Mouse (Mus musculus) limb, embryonic 13.5 days (tissue): Measurements from ENCODE around the gene Stk26. TPM values are rescaled to one million over a fixed set of nuclear protein-coding genes. Genes with fewer than 3 reads are reported as not detected.

Experiments used
- ATAC-seq: fragments of 200-750 bp; cut with Nextera tagmentation; 2 replicates; pipeline ENCODE4 v1.8.0; 2017; ENCODE audit warnings: low read depth, moderate number of reproducible peaks, moderate TSS enrichment; ENCODE audit not compliant: low FRiP score
- H3K27ac ChIP-seq: fragments of 300-500 bp; sonication (generic); 2 replicates; pipeline ENCODE4 v1.5.1; 2015; ENCODE audit warnings: inconsistent platforms, mild to moderate bottlenecking, moderate library complexity
- H3K27me3 ChIP-seq: fragments of 300-500 bp; sonication (generic); 2 replicates; pipeline ENCODE4 v1.6.1; 2015; ENCODE audit warnings: mild to moderate bottlenecking, inconsistent platforms
- H3K36me3 ChIP-seq: fragments of 300-500 bp; sonication (generic); 2 replicates; pipeline ENCODE4 v1.6.1; 2015; ENCODE audit warnings: inconsistent platforms, mild to moderate bottlenecking, moderate library complexity
- H3K4me1 ChIP-seq: fragments of 300-500 bp; sonication (generic); 2 replicates; pipeline ENCODE4 v1.6.1; 2015; ENCODE audit warnings: inconsistent platforms
- H3K4me2 ChIP-seq: fragments of 300-500 bp; sonication (generic); replicated peaks from 2 replicates; pipeline ENCODE4 v1.6.1; 2015; ENCODE audit warnings: inconsistent platforms, mild to moderate bottlenecking, moderate library complexity
- H3K4me3 ChIP-seq: fragments of 300-500 bp; sonication (generic); 2 replicates; pipeline ENCODE4 v1.5.1; 2015; ENCODE audit warnings: moderate library complexity, mild to moderate bottlenecking, inconsistent platforms
- H3K9ac ChIP-seq: fragments of 300-500 bp; sonication (generic); 2 replicates; pipeline ENCODE4 v1.6.1; 2015; ENCODE audit warnings: mild to moderate bottlenecking, inconsistent platforms
- H3K9me3 ChIP-seq: fragments of 300-500 bp; sonication (generic); 2 replicates; pipeline ENCODE4 v1.6.1; 2016; ENCODE audit warnings: inconsistent platforms
- WGBS: fragments of 180-500 bp; shearing (Covaris S2); methylation state at CpG from one replicate; pipeline ENCODE4 v1.1.7; 2015; 5-methylcytosine and 5-hydroxymethylcytosine counted together
- polyA plus RNA-seq: library from polyadenylated mRNA; unstranded; fragments of >200 nt; fragmentation: Nextera tagmentation; extraction: Ambion mirVana; gene quantifications from 2 replicates; pipeline ENCODE4 v1.2.1, GENCODE M21; 2015

The Stk26 gene
- polyA plus RNA-seq = 27.4 and 28.7 TPM in 2 replicates

DNA sequence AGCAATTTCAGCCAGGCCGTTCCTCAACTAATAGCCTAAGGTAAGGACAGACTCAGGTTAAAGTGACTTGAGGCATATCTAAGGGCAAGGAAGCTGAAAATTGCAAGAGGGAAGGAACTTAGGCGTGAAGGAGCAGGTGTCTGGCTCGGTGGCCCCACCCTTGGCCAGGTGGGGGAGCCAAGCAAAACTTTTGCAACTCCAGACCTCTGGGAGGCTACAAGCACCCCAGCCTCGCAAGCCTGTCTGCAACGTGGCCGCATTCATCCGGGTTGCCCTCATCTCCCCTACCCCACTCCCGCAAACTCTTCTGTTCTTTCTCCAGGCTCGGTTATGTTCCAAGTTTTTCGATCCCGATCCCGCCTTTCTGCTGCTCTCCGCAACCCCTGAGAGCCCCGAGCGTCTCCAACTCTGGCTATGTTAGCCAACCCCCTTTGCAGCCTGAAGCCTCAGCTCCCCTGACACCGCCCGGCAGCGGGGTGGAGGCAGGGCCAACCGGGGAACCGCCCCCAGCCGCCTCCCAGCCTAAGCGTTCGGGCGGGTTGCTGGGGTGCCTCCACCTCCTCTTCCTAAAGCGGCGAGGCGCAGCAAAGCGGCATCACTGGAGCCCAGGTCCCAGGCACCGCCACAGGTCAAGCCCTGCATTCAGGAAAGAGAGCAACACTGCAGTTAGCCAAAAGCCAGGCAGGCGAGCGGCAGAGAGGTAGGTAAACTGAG lies at the start of gene Stk26:
Gene Stk26 (plus strand): TSS at position 201 of the 714 bp plus-strand sequence.
- peak; percentile 95 for ATAC-seq
- 16% methylated on average over 31 of the region's 31 CpGs for WGBS
- Histone ChIP-seq H3K9me3 (no peaks in the 10 kb centered on the region), H3K36me3 (no peaks in the 10 kb centered on the region), H3K4me3 (peak within 1 kb of the TSS; percentile 56), H3K9ac (peak within 1 kb of the TSS; percentile 67), H3K27ac (peak within 1 kb of the TSS; percentile 65; the same call in 1 of the 2 replicates), H3K4me1 (0 out of 2 replicates have a peak, but pooled peaks cover 3% of the 10 kb centered on the region), H3K27me3 (peaks cover 7% of the 10 kb centered on the region; the same call in 1 of the 2 replicates), H3K4me2 (peak within 1 kb of the TSS; percentile 64)

DNA sequence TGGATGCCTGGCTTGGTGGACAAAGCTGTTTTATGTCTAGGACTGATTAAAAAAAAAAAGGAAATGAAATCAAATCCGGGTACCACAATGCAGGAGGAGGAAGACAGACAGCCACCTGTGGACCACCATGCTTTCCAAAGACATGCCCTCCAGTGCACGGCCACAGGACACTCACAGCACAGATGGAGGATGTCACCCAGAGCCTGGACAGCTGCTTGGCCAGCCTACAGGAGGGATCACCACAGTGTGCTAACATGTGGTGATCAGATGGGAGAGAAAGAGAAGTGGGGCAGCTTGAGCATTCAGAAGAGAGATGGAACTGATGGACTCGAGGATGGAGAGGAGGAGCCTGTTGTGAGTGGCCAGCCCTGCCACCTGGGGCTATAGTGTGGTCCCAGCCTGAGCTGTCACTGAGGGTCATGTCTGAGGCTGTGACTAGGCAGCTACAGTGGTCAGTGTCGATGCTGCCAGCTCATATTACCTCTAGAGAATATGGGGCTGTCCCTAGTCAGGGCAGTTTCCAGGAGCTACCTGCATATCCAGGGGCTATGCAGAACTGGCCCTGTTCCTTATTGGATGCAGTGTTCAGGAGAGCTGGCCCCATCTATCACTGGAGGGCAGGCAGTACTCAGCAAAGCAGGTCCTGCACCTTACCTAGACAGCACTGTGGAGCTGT lies 47.7 kb upstream of the Stk26 start:
- peak; percentile 54; the same call in 1 of the 2 replicates for ATAC-seq
- Histone ChIP-seq H3K9ac (no peak overlapping the region), H3K4me3 (no peak overlapping the region), H3K4me2 (no peak overlapping the region), H3K9me3 (no peaks in the 10 kb centered on the region), H3K36me3 (no peaks in the 10 kb centered on the region), H3K4me1 (no peaks in the 10 kb centered on the region), H3K27me3 (peaks cover 6% of the 10 kb centered on the region; the same call in 1 of the 2 replicates), H3K27ac (no peak overlapping the region)
- 48% methylated on average over 4 of the region's 4 CpGs for WGBS

DNA sequence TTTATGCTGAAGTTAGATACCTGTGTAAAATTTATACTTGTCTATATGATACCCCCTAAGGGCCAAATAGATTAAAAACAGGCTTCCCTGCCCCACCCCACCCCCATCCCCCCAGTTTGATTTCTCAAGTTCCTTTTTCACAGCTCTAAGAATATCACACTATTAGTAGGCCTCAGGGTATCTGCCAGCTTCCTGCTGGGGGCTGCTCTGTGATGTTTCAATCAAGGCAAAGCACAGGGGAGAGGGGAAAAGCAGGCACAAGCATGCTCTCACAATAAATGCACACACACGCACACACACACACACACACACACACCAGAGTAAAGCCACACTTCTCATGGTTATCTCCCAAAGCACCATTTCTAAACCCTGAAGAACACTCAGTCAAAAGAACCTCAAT lies 43.0 kb upstream of the Stk26 start:
- 0 out of 2 replicates have a peak, but pooled peaks have one; percentile 48 for ATAC-seq
- H3K4me3 ChIP-seq = no peak overlapping the region
- peaks cover 6% of the 10 kb centered on the region; the same call in 1 of the 2 replicates for H3K27me3 ChIP-seq
- no peak overlapping the region for H3K27ac ChIP-seq
- no peak overlapping the region for H3K9ac ChIP-seq
- no peak overlapping the region for H3K4me2 ChIP-seq
- no peaks in the 10 kb centered on the region for H3K36me3 ChIP-seq
- peaks cover 4% of the 10 kb centered on the region; the same call in 1 of the 2 replicates for H3K4me1 ChIP-seq
- no peaks in the 10 kb centered on the region for H3K9me3 ChIP-seq
- 33% methylated on average over 1 of the region's 1 CpGs for WGBS

DNA sequence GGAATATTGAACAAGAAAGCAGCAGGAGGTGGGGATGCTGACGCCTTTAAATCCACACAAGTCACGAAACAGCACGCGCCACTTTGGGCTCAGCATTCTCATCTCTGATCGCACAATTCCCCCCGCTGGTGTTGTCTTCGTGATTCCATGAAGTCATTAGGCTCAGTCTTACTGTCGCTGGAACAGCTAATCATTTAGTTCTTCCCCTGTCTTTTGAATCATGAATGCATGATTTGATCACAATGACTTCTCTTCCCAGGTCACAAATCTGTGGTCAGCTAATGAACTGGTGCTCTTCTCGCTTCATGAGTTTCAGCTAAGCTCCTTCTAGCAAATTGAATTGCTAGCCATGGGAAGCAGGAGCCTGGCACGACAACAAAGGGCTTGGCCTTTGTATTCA lies 42.3 kb upstream of the Stk26 start:
- no peak for ATAC-seq
- H3K36me3 ChIP-seq = no peaks in the 10 kb centered on the region

DNA sequence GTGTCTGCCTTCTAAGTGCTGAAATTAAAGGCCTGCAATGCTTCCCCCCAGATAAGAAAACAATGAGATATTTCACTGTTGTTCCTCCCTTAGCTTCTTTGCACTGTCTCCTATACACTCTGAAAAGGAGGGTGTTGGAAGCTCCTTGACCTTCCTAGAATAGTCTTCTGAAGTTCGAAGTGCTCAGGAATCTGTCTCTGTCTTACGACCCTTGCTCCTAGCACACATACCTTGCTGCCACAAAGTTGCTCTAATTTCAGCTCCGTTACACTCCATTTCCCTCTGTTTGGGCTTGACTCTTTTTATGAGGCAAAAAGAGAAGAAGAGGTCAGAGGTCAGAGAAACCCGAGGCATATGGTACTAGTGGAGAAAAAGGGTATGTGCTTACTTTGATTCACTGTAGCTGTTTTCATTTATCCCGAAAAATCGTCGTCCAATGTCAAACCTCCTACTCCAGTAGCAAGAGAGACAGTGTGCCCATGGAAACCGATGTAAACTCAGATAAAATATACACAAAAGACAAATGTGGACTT lies 41.1 kb upstream of the Stk26 start:
- WGBS = 36% methylated on average over 8 of the region's 8 CpGs
- no peak for ATAC-seq

More for the DNA sequence above, 42.3 kb upstream of the Stk26 start:
- no peaks in the 10 kb centered on the region for H3K9me3 ChIP-seq
- peaks cover 4% of the 10 kb centered on the region; the same call in 1 of the 2 replicates for H3K27me3 ChIP-seq
- H3K27ac ChIP-seq = no peak overlapping the region
- no peak overlapping the region for H3K4me2 ChIP-seq
- no peak overlapping the region for H3K9ac ChIP-seq
- peaks cover 4% of the 10 kb centered on the region; the same call in 1 of the 2 replicates for H3K4me1 ChIP-seq
- WGBS = 61% methylated on average over 10 of the region's 10 CpGs
- H3K4me3 ChIP-seq = no peak overlapping the region

DNA sequence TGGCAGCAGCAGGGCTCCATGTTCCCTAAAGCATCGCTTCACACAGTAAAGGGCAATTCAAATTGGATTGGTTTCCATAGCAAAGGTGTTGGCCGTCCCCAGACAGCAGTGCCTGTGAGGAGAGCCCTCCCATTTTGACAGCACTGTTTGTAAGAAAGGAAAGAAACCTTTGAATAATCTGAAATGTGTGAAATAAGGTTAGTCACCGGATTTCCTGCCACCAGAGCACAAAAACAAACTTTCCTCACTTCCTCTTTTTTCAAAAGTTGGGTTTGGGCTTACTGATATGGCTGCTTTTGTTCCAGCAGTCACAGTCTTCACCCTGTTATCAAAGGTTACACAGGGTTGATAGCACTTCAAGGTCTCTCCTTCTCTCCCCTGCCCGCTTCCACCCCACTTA lies 35.2 kb upstream of the Stk26 start:
- Histone ChIP-seq H3K36me3 (no peaks in the 10 kb centered on the region), H3K4me2 (no peak overlapping the region), H3K27ac (no peak overlapping the region), H3K27me3 (no peaks in the 10 kb centered on the region; the same call in 1 of the 2 replicates), H3K9ac (no peak overlapping the region), H3K4me3 (no peak overlapping the region), H3K4me1 (no peaks in the 10 kb centered on the region), H3K9me3 (no peaks in the 10 kb centered on the region)
- ATAC-seq = no peak
- WGBS = 67% methylated on average over 4 of the region's 4 CpGs

More for the DNA sequence above, 41.1 kb upstream of the Stk26 start:
- H3K4me3 ChIP-seq = no peak overlapping the region
- H3K36me3 ChIP-seq = no peaks in the 10 kb centered on the region
- no peak overlapping the region for H3K27ac ChIP-seq
- no peak overlapping the region for H3K9ac ChIP-seq
- peaks cover 4% of the 10 kb centered on the region; the same call in 1 of the 2 replicates for H3K27me3 ChIP-seq
- H3K9me3 ChIP-seq = no peaks in the 10 kb centered on the region
- no peak overlapping the region for H3K4me2 ChIP-seq
- peaks cover 4% of the 10 kb centered on the region; the same call in 1 of the 2 replicates for H3K4me1 ChIP-seq

DNA sequence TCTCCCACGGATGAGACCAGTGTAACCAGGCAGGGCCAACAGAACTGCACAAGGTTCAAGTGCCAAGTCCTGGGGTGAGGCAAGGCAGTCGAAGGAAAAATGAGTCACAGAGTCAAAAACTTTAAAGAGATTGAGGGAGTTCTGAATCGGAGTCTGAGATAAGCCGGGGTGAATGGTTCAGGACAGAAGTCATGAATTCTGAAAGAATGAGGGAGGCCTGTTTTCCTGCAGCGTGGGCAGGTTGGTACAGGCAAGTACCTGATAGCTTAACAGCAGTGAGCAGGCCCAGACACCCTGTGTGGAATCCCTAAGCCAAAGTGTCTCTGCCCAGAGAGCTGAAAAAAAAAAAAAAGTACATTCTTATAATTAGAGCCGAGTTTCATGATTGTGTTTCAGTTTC lies 17.0 kb upstream of the Stk26 start:
- Histone ChIP-seq H3K9me3 (no peaks in the 10 kb centered on the region), H3K9ac (no peak overlapping the region), H3K4me2 (no peak overlapping the region), H3K36me3 (no peaks in the 10 kb centered on the region), H3K4me1 (no peaks in the 10 kb centered on the region), H3K4me3 (no peak overlapping the region), H3K27ac (no peak overlapping the region), H3K27me3 (peaks cover 8% of the 10 kb centered on the region; the same call in 1 of the 2 replicates)
- no peak for ATAC-seq
- WGBS = 52% methylated on average over 6 of the region's 6 CpGs

DNA sequence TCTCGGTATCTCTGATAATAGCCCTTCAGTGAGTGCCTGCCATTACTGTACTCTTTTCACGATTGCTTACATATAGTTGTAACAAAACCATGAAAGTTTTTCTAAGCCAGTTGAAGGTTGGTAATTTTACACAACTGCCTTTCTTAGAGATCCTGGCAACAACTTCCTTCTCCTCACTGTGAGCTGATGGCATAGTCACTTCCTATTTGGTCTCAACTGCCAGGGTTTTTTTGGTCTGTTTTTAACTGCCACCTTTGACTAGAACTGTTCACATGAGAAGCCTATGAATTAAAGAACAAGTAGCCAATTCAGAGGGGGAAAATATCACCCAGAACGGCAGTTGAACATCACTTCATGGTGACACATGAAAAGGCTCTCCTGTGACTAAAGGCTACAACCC lies 5.3 kb upstream of the Stk26 start:
- H3K9ac ChIP-seq = no peak overlapping the region
- no peak overlapping the region for H3K27ac ChIP-seq
- H3K36me3 ChIP-seq = no peaks in the 10 kb centered on the region
- H3K9me3 ChIP-seq = no peaks in the 10 kb centered on the region
- H3K4me3 ChIP-seq = no peak overlapping the region
- 58% methylated on average over 3 of the region's 3 CpGs for WGBS
- 0 out of 2 replicates have a peak, but pooled peaks cover 1% of the 10 kb centered on the region for H3K4me1 ChIP-seq
- no peak for ATAC-seq
- peaks cover 9% of the 10 kb centered on the region; the same call in 1 of the 2 replicates for H3K27me3 ChIP-seq
- H3K4me2 ChIP-seq = no peak overlapping the region

DNA sequence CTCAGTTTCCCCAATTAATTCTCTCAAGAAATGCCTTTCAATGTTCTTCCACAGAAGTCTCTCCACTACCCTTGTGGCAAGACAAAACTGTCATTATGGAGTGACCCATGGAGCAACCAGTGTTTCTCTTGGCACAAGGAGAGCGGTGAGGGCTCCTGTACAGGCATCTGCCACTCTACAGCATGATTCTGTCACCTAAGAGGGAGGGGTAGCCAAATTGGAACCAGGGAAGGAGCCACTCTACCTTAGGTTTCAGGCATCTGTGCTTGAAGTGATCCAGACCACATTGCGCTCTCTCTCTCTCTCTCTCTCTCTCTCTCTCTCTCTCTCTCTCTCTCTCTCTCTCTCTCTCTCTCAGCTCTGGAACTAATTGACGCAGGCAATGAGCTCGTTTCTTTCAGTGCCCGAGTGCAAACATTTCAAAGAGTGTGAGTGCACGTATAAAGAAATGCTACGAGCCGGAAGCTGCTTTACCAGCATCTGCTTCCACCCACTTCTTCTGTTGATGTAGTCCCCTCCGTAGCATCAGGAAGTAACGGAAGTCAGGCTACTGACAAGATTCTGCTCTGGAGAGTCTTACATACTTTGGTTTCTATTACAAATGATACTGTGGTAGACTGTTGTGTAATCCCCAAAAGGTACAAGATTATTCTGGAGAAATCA lies 4.7 kb upstream of the Stk26 start:
- H3K4me3 ChIP-seq = no peak overlapping the region
- 0 out of 2 replicates have a peak, but pooled peaks cover 3% of the 10 kb centered on the region for H3K4me1 ChIP-seq
- H3K4me2 ChIP-seq = peak overlapping the region; percentile 32; the same call in 1 of the 2 replicates
- no peak overlapping the region for H3K9ac ChIP-seq
- no peak overlapping the region for H3K27ac ChIP-seq
- no peaks in the 10 kb centered on the region for H3K36me3 ChIP-seq
- H3K9me3 ChIP-seq = no peaks in the 10 kb centered on the region
- no peak for ATAC-seq
- peaks cover 9% of the 10 kb centered on the region; the same call in 1 of the 2 replicates for H3K27me3 ChIP-seq
- 35% methylated on average over 10 of the region's 10 CpGs for WGBS

DNA sequence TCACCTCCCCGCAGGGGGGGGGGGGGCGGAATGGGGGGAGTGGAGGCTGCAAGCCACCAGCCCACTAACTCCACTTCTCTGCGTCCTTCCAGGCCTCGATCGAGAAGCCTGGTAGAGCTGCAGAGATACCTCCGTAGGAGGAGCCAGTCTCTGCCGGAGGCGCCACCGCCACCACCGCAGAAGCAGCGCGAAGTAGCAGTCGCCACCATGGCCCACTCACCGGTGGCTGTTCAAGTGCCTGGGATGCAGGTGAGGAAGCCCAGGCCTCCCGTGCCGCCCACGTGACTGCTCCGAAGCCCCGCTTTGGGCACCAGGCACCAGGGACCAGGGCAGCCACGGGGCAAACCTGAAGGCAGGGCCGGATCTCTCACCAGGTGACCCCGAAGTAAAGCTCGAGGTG lies 740 bp downstream of the Stk26 start:
- 0 out of 2 replicates have a peak, but pooled peaks cover 3% of the 10 kb centered on the region for H3K4me1 ChIP-seq

DNA sequence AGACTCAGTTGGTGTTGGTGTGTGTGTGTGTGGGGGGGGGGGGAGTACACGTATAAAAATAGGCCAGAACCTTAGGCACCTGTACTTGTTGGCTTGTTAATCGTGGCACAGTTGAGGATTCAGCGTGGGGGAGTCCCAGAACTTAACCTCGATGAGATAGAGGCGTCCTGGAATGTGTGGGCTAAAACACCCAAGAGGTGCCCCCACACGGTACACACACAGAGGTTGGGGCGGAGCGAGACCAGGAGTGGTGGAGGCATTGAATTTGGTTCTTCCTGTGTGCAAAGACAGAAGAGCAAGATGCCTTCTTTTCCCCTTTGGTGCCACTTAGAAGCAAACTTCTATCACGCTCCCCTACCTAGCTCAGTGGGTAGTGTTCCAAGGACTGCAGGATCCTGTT lies 1.2 kb downstream of the Stk26 start:
- Histone ChIP-seq H3K27ac (peak overlapping the region; percentile 65; the same call in 1 of the 2 replicates), H3K27me3 (peaks cover 7% of the 10 kb centered on the region; the same call in 1 of the 2 replicates), H3K36me3 (no peaks in the 10 kb centered on the region), H3K9ac (peak overlapping the region; percentile 67), H3K9me3 (no peaks in the 10 kb centered on the region), H3K4me3 (peak overlapping the region; percentile 56), H3K4me2 (peak overlapping the region; percentile 64), H3K4me1 (0 out of 2 replicates have a peak, but pooled peaks cover 3% of the 10 kb centered on the region)
- ATAC-seq = no peak
- 39% methylated on average over 9 of the region's 9 CpGs for WGBS

More for the DNA sequence above, 740 bp downstream of the Stk26 start:
- H3K27me3 ChIP-seq = peaks cover 7% of the 10 kb centered on the region; the same call in 1 of the 2 replicates
- peak overlapping the region; percentile 67 for H3K9ac ChIP-seq
- H3K4me3 ChIP-seq = peak overlapping the region; percentile 56
- peak; percentile 61 for ATAC-seq
- peak overlapping the region; percentile 65; the same call in 1 of the 2 replicates for H3K27ac ChIP-seq
- H3K4me2 ChIP-seq = peak overlapping the region; percentile 64
- WGBS = 11% methylated on average over 21 of the region's 23 CpGs
- no peaks in the 10 kb centered on the region for H3K9me3 ChIP-seq
- no peaks in the 10 kb centered on the region for H3K36me3 ChIP-seq
